Mouse (Mus musculus) adrenal gland, adult 18-20 months (tissue): ENCODE results near the gene Bfsp1. TPM values are rescaled to one million over a fixed set of nuclear protein-coding genes. Genes with fewer than 3 reads are reported as not detected.
A peak's percentile ranks its signal among the peaks of the same experiment; 100 is the strongest.

ENCODE experiments used
- DNase-seq, 2 experiments: peaks; one replicate each; pipeline ENCODE4 v3.0.0; 2021 to 2022; ENCODE audit warnings: low spot score in 2 of 2
- long read RNA-seq, 2 experiments: library from polyadenylated mRNA; stranded (forward); transcript quantifications; one replicate each; pipeline ENCODE4 v2.0.0; 2021
- total RNA-seq, 2 experiments: library from RNA; stranded (reverse); gene quantifications; 1 replicate in 1 of 2; 2 replicates in 1 of 2; pipeline ENCODE4 v1.2.3; 2021

Gene Bfsp1
- under 1 TPM; 0.36 to 0.51 TPM for total RNA-seq
- long read RNA-seq, experiment 1, partial matches to known transcripts, result 0 of 1 reads
- long read RNA-seq, experiment 1, other reads (novel, unspliced or antisense), result 0 of 1 reads
- long read RNA-seq, experiment 2, partial matches to known transcripts, result 0 of 1 reads
- long read RNA-seq, experiment 2, other reads (novel, unspliced or antisense), result 0 of 1 reads

DNA sequence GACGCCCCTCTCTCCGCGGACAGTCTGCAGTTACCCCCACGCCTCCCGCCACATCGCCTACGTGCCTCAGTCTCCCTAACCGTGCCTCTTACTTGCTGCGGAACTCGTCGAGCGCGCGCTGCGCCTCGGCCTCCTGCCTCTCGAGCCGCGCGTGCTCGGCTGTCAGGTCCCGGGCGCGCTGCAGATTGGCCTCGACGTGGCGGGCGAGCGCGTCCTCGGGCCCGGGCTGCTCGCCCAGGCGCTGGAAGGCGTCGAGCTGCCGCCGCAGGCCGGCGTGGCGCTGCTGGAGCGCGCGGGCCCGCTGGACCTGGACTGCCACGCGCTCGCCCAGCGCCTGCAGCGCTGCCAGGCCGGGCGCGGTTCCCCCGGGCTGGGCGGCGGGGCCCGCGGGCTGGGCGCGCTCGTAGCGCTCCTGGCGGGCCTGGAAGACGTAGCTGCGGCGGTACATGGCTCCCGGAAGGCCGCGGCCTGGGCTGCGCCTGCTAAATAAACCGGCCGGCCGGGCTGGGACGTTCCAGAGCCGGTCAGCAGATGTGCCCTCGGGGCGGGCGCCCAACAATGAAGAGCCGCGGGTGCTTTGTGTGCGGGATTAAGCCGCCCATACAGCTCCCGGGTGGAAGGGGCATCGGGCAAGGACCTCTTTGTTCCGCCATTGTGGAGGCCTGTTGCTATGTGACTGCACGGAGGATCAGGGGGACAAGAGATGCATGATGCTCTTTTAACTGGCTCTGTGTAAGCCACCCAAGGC, at the start of gene Bfsp1:
Gene Bfsp1 (minus strand): TSS at position 690 of the 748 bp plus-strand sequence.
- DNase-seq, result peak; percentile 35 to 46

DNA sequence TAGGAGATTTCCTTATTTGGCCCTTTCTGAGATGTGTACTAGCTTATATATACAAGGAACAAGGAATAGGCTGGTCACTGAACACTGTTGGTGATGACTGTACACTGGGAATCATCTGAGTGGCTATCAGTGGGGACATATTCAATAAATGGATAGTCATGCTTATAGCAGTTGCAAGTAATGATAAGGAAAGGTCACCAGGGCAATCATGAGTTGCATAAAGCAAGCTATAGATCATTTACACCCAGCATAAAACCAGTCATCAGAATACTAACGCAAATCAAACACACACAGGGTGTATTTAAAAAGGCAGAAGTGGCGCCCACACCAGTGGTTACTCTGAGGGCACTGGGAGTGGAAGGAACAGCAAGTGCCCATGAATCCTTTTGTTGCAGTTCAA, 49.2 kb upstream of the Bfsp1 start:
- no peak for DNase-seq

DNA sequence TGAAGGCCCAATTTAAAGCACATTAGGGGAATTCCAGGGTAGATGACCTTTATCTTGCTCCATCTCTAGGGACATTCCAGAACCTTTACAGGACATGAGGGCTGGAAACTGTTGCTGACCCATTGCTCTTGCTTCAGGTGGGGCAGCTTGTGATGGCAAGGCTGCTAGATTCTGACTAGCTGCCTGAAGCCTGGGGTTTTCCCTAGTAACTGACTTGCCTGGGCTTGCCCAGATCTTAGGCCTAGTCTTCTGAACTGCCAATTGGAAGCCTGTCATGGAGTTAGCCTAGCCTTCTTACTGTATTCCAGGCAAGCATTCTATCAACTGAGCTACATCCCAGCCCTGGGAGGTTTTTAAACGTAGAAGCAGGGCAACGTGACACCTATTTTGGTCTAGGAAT, 46.3 kb upstream of the Bfsp1 start:
- no peak for DNase-seq

DNA sequence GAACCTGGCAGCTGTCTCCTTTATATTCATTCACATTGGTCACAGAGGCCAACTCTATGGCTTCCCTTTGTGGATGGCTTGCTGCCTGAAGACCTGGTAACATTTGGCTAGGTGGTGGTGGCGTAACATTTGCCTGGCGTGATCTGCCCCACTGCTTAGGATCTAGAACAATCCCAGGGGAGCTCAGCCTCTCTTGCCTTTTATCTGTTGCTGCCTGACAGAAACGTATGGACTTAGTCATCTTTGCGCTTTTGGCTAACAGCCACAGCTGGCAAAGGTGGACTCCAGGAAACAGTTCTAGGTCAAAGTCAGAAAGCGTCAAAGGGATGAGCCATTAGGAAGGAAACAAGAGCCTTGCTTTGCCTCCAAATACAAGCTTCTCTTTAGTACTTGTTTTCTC, 41.9 kb upstream of the Bfsp1 start:
- DNase-seq, result peak; percentile 34 to 57

DNA sequence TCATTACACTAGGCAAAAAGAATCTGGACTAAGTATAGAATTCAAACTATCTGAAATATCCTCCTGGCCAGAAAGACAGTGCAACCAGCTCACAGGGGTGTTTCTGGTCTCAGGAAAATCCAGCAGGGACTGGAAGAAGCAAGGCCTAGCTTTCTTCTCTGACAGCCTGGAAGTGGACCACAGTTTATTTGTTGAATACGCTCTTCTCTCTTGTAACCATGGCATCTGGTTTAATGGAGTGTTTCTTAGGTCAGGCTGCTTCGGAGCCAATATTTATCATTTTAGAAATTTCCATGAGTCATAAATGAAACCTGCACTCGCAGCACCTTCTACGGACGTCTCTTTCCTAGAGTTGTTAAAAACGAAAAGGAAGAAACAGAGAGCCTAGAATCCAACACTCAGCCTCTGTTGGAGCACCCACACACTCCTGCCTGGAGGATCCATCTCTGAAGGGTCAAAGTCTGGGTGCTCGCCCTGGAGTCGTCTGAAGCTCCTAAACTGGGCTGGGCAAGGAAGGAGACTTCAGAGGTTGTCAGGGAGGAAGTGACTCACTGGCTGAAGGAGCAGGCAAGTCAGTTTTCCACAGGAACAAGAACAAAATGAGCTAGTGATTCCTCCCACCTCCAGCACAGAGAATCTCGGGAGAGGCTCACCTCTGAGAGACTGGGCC, 40.5 kb upstream of the Bfsp1 start:
- peak in 1 of 2 experiments; percentile 36 for DNase-seq

DNA sequence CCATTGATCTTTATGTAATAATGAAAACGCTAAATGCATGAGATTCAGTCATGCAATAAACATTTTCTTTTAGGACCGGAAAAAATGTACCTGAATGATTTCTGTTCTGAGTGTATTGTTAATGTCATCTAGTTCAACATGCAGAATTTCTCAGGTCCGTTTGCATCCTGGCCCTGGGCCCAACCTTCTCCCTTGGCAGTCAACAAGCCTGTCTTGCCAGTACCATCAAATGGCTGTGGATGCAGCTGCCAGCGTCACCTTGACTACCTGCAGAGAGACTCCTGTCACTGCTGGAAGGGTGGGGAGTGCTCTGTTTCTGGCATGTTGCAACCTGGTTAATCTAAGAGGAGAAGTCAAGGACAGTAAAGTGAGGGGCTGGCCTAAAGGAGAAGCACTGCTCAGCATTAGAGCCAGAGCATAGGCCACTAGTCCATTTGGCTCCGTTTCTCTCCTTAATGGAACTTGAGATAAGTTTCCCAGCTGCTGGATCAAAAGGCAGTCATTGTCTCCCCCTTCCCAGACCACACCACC, 37.9 kb upstream of the Bfsp1 start:
- no peak for DNase-seq

DNA sequence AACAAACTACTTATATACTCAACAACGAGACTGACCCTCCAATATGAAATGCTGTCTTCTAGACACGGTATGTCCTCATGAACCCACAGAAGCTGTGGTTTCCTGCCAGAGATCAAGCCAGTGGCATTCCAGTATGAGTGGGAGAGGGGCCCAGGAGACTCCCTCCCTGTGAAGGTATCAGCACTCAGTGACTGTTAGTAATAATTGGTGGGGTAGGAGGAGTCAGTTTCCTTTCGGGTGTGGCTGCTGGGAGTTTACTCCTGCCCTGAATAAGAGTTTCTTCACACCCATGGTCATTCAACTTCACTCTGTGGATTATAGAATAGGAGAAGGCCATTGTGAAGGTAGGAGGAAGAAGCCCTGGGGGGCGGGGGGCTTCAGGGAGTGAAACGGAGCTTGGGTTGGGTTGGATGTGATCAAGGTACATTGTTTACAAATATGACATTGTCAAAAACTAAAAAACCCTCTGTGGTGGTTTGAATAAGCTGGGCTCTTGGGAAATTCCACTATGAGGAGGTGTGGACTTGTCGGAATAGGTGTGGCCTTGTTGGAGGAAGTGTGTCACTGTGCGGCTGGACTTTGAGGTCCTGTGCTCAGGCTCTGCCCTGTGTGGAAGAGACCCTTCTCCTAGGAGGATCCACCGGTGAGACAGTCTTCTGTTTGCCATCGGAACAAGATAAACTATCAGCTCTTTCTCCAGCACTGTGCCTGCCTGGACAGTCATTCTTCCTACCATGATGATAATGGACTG, 36.7 kb upstream of the Bfsp1 start:
- no peak for DNase-seq

DNA sequence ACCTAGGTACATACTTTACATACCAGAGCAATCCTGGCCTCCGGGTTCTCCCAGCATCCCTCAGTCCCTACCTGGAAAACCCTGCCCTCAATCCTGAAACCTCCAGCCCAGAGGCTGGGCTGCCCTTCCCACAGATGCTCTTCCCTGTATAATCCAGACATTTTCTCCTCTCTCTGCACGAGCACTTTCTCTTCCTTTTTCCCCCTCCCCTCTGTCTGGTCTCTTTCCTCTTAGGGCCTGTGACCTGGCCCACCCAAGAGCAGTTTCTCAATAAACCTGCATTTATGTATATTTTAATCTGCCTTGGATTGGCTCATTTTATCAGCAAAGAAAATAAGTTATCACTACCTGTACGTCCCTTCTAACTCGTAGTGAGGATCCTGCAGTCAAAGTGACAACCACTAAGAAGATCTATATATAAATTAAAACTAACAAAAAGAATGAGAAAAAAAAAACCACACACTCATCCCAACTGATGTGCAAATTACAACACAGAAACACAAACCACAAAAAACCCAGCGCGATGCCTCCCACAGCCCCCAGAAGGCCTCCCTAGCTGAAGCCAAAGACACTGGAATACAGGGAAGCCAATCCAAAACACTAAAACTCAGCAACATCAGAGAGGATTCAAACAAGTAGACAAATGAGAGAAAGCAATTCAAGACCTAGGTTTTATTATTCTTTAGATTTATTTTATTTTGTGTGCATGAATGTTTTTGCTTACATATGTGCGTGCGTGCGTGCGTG, 28.5 kb upstream of the Bfsp1 start:
- DNase-seq, result no peak

DNA sequence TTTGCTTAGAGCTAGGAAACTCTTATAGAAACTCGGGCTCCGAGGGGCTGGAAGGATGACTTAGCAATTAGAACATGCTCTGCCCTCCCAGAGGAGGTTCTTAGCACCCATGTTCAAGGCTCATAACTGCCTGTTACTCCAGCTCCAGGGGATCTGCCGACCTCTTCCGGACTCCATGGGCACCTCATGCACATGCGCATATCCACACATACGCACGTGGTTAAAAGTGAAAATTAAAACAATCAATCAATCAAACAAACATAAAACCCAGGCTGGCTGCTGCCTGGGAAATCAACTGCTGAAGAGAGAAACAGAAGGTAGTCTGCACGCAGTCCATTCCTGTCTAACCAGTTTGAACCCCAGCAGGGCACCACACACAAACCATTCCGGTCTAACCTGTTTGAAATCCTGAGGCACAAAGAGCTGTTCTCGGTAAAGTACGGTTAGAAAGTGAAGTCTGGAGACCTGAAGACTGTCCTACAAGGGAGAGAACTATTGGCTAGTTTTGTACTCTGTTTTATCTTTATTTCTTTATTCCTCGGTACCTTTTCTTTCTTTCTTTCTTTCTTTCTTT, 27.0 kb upstream of the Bfsp1 start:
- DNase-seq, result no peak

DNA sequence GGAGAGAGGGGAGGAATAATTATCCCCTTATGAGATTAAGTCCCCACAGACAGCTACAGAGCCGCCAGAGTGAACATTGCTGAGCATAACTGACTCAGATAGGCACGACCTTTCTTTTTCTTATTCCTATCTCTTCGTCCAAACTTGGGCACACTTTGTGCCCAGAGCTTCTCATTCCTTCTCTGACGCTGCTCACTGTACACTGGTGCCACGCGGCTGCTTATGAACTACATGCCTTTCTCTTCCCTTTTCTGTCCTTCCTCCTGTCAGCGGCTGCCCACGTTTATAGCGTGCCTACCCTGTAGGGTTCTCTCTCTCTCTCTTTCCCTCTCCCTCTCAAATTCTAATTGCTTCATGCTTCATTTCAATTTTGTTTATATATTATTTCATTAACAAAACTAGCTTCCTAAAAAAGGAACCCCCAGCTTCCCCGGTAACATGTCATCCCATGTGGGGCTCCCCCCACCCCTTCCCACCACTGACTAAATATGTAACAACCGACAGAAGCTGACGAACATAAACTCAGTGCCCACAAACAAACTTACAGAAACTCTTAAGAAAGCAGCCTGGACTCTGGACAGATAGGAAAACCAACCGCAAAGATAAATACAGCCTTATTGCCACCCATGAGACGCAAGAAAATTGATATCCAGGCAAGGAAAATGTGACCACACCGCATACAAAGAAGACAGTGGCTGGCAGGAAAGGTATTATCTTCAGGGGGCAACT, 26.3 kb upstream of the Bfsp1 start:
- DNase-seq, result no peak

DNA sequence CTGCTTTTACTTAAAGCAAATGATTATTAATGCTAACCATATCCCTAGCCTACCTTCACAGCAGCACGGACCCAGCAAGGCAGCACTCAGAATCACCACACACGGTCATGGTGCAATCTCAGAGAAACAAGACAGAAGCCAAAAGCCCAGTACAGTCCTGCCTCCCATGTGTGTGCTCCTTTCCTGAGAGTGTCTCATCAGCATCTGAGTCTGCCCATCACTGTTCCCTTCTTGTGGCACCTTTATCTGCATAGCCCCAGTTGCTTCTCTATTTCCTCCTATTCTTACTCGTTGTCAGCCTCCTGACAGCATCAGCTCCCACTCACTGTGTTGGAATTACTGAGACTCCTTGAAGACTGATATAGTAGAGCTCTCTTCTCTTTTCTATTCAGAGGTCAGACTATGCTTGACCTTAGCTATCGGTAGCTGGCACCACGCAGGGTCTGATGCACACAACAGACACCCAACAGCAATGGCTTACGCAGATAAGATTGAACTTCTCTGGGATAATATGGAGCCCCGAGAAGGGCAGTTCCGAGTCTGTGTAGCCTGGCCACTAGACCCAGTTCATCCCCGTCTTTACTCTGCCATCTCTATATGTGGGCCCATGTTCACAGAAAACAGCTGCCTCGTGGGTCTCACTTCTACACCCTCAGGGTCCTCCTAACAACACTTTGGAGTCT, 19.8 kb upstream of the Bfsp1 start:
- no peak for DNase-seq

DNA sequence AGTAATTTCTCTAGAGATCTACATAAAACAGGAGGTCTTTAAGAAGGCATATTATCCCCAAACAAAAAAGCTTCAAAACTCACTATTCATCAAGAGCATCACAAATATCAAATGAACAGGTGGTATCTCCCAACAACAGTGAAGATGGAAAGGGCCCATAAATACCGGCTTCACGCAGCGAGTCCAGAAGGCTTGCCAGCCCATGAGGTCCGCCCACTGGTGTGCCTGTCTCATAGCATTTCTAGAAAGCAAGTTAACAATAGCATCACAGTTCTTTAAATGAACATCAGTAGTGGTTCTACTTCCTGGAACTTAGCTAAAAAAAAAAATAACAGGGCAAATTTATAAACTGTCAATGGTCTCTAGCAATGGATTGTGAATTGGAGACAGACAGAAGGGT, 19.0 kb upstream of the Bfsp1 start:
- DNase-seq, result no peak

DNA sequence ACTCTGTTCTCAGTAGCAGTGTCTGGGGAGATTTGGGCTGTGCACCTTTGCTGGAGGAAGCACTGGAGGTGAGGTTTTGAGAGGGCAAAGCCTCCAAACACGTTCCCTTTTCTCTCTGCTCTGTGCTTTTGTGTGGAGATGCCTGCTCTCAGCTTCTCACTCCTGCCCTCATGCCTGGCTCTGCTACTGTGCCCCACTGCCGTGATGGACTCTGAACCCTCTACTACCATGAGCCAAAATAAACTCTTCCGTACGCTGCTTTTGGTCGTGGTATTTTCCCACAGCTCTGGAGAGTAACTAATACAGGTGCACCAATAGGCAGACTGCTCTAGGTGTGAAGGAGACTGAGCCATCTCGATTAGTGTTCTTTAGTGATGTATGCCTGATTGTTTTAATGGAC, 16.3 kb upstream of the Bfsp1 start:
- no peak for DNase-seq

DNA sequence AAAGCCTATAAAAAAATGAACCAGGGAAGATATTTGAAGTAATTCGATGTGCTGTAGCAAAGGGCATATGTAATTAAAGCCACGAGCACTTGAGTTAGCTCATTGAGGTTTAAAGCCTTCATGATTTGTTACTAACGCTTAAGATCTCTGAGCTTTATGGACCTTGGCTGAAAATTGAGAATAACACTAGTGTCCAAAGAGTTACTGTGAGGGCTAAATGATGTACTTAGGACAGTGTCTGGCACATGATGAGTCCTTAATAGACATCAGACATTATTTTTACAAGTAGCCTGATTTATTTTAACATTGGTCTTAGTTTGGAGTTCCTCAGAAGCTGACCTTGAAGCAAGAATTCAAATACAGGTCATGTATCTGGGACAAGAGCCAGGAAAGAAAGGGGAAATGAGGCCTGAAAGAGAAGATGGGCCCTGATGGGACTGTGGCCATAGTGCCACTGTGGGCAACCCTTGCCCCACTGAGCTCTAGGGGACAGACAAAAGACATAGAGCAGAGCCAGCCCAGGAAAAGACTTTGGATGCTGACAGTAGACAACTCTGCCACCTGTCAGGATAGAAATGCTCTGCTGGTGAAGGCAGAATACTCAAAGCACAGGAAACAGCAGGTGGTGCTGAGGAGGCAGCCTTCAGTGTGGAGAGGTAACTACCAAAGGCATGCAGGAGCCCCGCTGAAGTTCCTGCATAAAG, 14.1 kb upstream of the Bfsp1 start:
- no peak for DNase-seq

DNA sequence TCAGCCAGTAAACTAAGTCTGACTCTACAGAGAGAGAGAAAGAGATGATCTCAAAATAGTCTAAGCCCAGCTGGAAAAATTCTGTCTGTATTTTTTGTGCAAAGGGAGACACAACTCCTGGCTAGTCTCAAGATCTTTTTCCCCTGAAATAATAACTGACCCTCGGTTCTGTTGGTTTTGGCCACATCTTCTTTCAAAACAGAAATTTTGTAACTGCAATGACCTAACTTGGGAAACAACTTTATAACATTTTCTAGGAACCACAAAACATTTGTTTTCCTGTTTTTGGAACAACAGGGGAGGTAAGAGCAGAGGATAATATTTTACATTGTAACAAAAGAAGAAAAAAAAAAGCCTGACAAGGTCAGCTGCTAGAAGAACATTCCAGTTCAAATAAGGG, 13.1 kb upstream of the Bfsp1 start:
- DNase-seq, result no peak

DNA sequence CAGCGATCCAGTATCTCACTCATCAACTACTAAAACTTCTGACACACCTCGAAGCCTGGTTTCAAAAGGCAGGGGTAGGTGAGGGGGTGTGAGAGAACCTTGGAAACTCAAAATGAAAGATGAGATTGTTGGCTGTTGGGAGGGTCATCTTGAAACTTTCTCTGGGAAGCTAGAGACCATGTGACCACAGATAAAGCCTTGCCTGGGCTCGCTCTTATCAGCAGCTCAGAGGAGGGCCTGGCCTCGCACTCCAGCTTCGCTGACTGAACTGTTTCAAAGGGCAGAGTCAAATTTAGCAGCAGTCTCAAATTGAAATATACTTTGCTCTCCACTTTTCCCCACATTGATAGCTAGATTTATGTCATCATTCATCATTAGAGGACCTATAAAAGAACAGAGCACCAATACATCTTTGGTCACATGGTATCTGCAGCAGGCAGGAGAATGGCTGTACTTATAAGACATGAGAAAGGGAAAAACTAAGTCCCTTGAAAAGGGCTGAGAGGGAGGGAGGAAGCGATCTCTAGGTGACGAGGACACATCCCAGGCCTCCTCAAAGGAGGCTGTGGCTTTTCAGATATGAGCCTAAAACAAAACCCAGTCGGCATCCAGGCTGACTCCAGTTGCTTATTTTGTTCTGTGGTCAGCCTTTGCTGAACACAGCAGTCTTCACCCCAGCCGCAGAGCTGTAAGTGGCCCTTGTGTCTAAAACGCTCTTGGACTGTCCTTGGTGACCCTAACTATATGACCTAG, 8.1 kb upstream of the Bfsp1 start:
- DNase-seq, result no peak

DNA sequence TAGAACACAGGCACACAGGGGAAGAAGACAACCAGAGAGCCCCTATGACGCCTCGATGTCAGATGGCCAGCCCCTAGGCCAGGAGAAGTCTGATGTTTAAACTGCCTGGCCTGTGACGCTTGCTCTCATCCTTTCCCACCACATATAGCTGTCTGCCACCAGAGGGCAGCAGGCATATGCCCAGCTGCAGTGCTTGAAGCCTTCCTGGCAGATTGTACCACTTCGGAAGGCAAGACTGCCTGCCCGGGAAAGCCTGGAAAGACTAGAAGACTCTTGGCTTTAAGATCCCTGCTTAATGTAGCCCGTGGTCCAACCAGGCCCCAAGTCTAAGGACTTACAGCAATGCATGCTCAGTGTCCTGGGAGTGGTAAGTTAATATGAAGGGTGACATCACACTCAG, 4.4 kb upstream of the Bfsp1 start:
- DNase-seq, result peak; percentile 77

DNA sequence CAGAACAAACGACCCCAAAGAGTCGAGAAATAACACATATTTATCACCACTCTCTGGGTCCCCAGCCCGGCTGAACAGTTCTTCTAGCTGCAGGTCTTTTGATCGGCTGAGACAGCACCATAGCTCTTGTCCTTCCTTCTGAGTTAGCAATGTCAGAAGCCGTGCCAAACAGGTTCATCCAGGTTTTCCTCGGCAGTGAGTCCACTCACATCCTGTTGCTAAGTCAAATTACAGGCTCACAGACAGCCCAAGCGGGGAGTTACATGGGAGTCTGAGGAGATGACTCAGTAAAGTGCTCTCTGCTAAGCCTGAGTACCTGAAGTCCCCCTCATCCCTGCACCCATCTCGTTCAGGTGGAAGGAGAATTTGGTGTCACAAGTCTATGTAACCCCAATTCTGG, 1.6 kb upstream of the Bfsp1 start:
- no peak for DNase-seq
